Mouse (Mus musculus): Measurements from ENCODE around the gene Ap5z1.

Gene Ap5z1

GRCm38 (mm10) chr5:142483581-142483980 lies 19.8 kb downstream of the Ap5z1 start:
- H3K36me3 ChIP-seq (ENCODE audit: insufficient read depth, low read length), result peaks cover 13% of the 10 kb centered on the region; the same call in 1 of the 2 replicates
- H3K9me3 ChIP-seq (ENCODE audit: low read length), result peaks cover 5% of the 10 kb centered on the region; the same call in 1 of the 2 replicates
- no peak overlapping the region for H3K4me3 ChIP-seq (replicated peaks; ENCODE audit: low read length)
- TF ChIP-seq CTCF (conservative IDR thresholded peaks at IDR 0.05; ENCODE audit: low read length) (no peak), POU5F1 (IDR thresholded peaks at IDR 0.05; ENCODE audit: borderline replicate concordance, low read length) (no peak), NANOG (IDR thresholded peaks at IDR 0.05; ENCODE audit: borderline replicate concordance, low read length) (no peak)
- peaks cover 87% of the 10 kb centered on the region for H3K4me1 ChIP-seq (replicated peaks; ENCODE audit: low read depth, low read length)
- H3K27me3 ChIP-seq (ENCODE audit: insufficient read depth, low read length), result no peaks in the 10 kb centered on the region

- Histone ChIP-seq H3K4me1 (replicated peaks; ENCODE audit: low read depth, low read length) (peaks cover 63% of the 10 kb centered on the region), H3K4me3 (replicated peaks; ENCODE audit: low read length) (peak overlapping the region; percentile 69), H3K27me3 (ENCODE audit: insufficient read depth, low read length) (no peaks in the 10 kb centered on the region), H3K9me3 (ENCODE audit: low read length) (peaks cover 5% of the 10 kb centered on the region; the same call in 1 of the 2 replicates), H3K36me3 (ENCODE audit: insufficient read depth, low read length) (peaks cover 18% of the 10 kb centered on the region; the same call in 1 of the 2 replicates)
- TF ChIP-seq NANOG (IDR thresholded peaks at IDR 0.05; ENCODE audit: borderline replicate concordance, low read length), result no peak
- no peak for TF ChIP-seq POU5F1 (IDR thresholded peaks at IDR 0.05; ENCODE audit: borderline replicate concordance, low read length)
Observed at GRCm38 (mm10) chr5:142486654-142487053, 22.9 kb downstream of the Ap5z1 start.

- Histone ChIP-seq H3K36me3 (ENCODE audit: insufficient read depth, low read length) (peaks cover 30% of the 10 kb centered on the region), H3K9me3 (ENCODE audit: low read length) (no peaks in the 10 kb centered on the region), H3K4me3 (replicated peaks; ENCODE audit: low read length) (no peak overlapping the region), H3K4me1 (replicated peaks; ENCODE audit: low read depth, low read length) (peaks cover 51% of the 10 kb centered on the region), H3K27me3 (ENCODE audit: insufficient read depth, low read length) (no peaks in the 10 kb centered on the region)
- no peak for TF ChIP-seq CTCF (conservative IDR thresholded peaks at IDR 0.05; ENCODE audit: low read length)
- TF ChIP-seq NANOG (IDR thresholded peaks at IDR 0.05; ENCODE audit: borderline replicate concordance, low read length), result no peak
Observed at GRCm38 (mm10) chr5:142489955-142490707, 26.4 kb downstream of the Ap5z1 start.

- Histone ChIP-seq H3K9me3 (ENCODE audit: low read length) (no peaks in the 10 kb centered on the region), H3K4me3 (replicated peaks; ENCODE audit: low read length) (no peak overlapping the region), H3K27me3 (ENCODE audit: insufficient read depth, low read length) (no peaks in the 10 kb centered on the region), H3K4me1 (replicated peaks; ENCODE audit: low read depth, low read length) (peaks cover 34% of the 10 kb centered on the region), H3K36me3 (ENCODE audit: insufficient read depth, low read length) (peaks cover 33% of the 10 kb centered on the region)
- TF ChIP-seq NANOG (IDR thresholded peaks at IDR 0.05; ENCODE audit: borderline replicate concordance, low read length) (no peak), POU5F1 (IDR thresholded peaks at IDR 0.05; ENCODE audit: borderline replicate concordance, low read length) (no peak), CTCF (conservative IDR thresholded peaks at IDR 0.05; ENCODE audit: low read length) (no peak)
Observed at GRCm38 (mm10) chr5:142493307-142493706, 29.6 kb downstream of the Ap5z1 start.

- peaks cover 32% of the 10 kb centered on the region for H3K36me3 ChIP-seq (ENCODE audit: insufficient read depth, low read length)
- peaks cover 45% of the 10 kb centered on the region for H3K4me1 ChIP-seq (replicated peaks; ENCODE audit: low read depth, low read length)
- TF ChIP-seq POU5F1 (IDR thresholded peaks at IDR 0.05; ENCODE audit: borderline replicate concordance, low read length), result no peak
- TF ChIP-seq NANOG (IDR thresholded peaks at IDR 0.05; ENCODE audit: borderline replicate concordance, low read length), result no peak
- no peaks in the 10 kb centered on the region for H3K27me3 ChIP-seq (ENCODE audit: insufficient read depth, low read length)
- no peak overlapping the region; the same call in 1 of the 2 replicates for H3K4me3 ChIP-seq (replicated peaks; ENCODE audit: low read length)
- H3K9me3 ChIP-seq (ENCODE audit: low read length), result no peaks in the 10 kb centered on the region
Observed at GRCm38 (mm10) chr5:142495321-142496096, 31.8 kb downstream of the Ap5z1 start.

- no peak overlapping the region for H3K4me3 ChIP-seq (replicated peaks; ENCODE audit: low read length)
- TF ChIP-seq NANOG (IDR thresholded peaks at IDR 0.05; ENCODE audit: borderline replicate concordance, low read length), result no peak
- peak; percentile 75 for TF ChIP-seq CTCF (conservative IDR thresholded peaks at IDR 0.05; ENCODE audit: low read length)
- peaks cover 77% of the 10 kb centered on the region for H3K4me1 ChIP-seq (replicated peaks; ENCODE audit: low read depth, low read length)
- peaks cover 23% of the 10 kb centered on the region for H3K36me3 ChIP-seq (ENCODE audit: insufficient read depth, low read length)
- H3K27me3 ChIP-seq (ENCODE audit: insufficient read depth, low read length), result no peaks in the 10 kb centered on the region
- no peaks in the 10 kb centered on the region for H3K9me3 ChIP-seq (ENCODE audit: low read length)
Observed at GRCm38 (mm10) chr5:142498964-142499363, 35.2 kb downstream of the Ap5z1 start.

GRCm38 (mm10) chr5:142500918-142501317 lies 37.2 kb downstream of the Ap5z1 start:
- H3K27me3 ChIP-seq (ENCODE audit: insufficient read depth, low read length), result no peaks in the 10 kb centered on the region
- no peak for TF ChIP-seq POU5F1 (IDR thresholded peaks at IDR 0.05; ENCODE audit: borderline replicate concordance, low read length)
- no peak for TF ChIP-seq NANOG (IDR thresholded peaks at IDR 0.05; ENCODE audit: borderline replicate concordance, low read length)
- no peak for TF ChIP-seq CTCF (conservative IDR thresholded peaks at IDR 0.05; ENCODE audit: low read length)
- H3K4me3 ChIP-seq (replicated peaks; ENCODE audit: low read length), result no peak overlapping the region
- H3K4me1 ChIP-seq (replicated peaks; ENCODE audit: low read depth, low read length), result peaks cover 68% of the 10 kb centered on the region
- no peaks in the 10 kb centered on the region for H3K9me3 ChIP-seq (ENCODE audit: low read length)
- H3K36me3 ChIP-seq (ENCODE audit: insufficient read depth, low read length), result peaks cover 22% of the 10 kb centered on the region; the same call in 1 of the 2 replicates

GRCm38 (mm10) chr5:142502414-142502813 lies 38.7 kb downstream of the Ap5z1 start:
- H3K9me3 ChIP-seq (ENCODE audit: low read length), result no peaks in the 10 kb centered on the region
- H3K4me1 ChIP-seq (replicated peaks; ENCODE audit: low read depth, low read length), result peaks cover 75% of the 10 kb centered on the region
- H3K36me3 ChIP-seq (ENCODE audit: insufficient read depth, low read length), result peaks cover 31% of the 10 kb centered on the region
- no peak for TF ChIP-seq NANOG (IDR thresholded peaks at IDR 0.05; ENCODE audit: borderline replicate concordance, low read length)
- no peak for TF ChIP-seq POU5F1 (IDR thresholded peaks at IDR 0.05; ENCODE audit: borderline replicate concordance, low read length)
- TF ChIP-seq CTCF (conservative IDR thresholded peaks at IDR 0.05; ENCODE audit: low read length), result peak; percentile 61
- H3K4me3 ChIP-seq (replicated peaks; ENCODE audit: low read length), result 0 out of 2 replicates have a peak overlapping the region, but pooled peaks have one; percentile 10
- no peaks in the 10 kb centered on the region for H3K27me3 ChIP-seq (ENCODE audit: insufficient read depth, low read length)

Data from E14TG2a.4 (cell line).